Mouse (Mus musculus): ENCODE measurements around the gene Ilf2. TPM values are rescaled to one million over a fixed set of nuclear protein-coding genes. Genes with fewer than 3 reads are reported as not detected.

The Ilf2 gene
- polyA plus RNA-seq (2014; fragmentation: Illumina TruSeq; extraction: RNeasy Lipid Tissue Mini Kit (QIAGEN cat#74804); ENCODE audit: low read depth, low replicate concordance) = 16.2 TPM

GRCm38 (mm10) chr3:90475831-90476611, at the start of gene Ilf2:
Ilf2 (plus strand) TSS chr3:90476126.

GRCm38 (mm10) chr3:90433381-90434020, 42.4 kb upstream of the Ilf2 start, which contains the start of gene Ints3:
Ints3 (minus strand) TSS chr3:90433622.

GRCm38 (mm10) chr3:90465686-90466310, 10.1 kb upstream of the Ilf2 start, which contains the start of gene Npr1:
Npr1 (minus strand) TSS chr3:90465866.

GRCm38 (mm10) chr3:90490696-90491256, 14.8 kb downstream of the Ilf2 start, which contains the start of gene Snapin:
Snapin (minus strand) TSS chr3:90491033.

GRCm38 (mm10) chr3:90508950-90509746, 33.2 kb downstream of the Ilf2 start, which contains the start of gene Chtop:
Chtop (minus strand) TSS chr3:90509498.

GRCm38 (mm10) chr3:90513796-90514590, 38.1 kb downstream of the Ilf2 start, which contains the start of the genes S100a1 and S100a13:
S100a1 (minus strand) TSS chr3:90514392.
S100a13 (plus strand) TSS chr3:90514435.

GRCm38 (mm10) chr3:90526580-90526979, 50.7 kb downstream of the Ilf2 start, which contains the start of gene S100a14:
S100a14 (plus strand) TSS chr3:90526856.

GRCm38 (mm10) chr3:90537141-90537904, 61.4 kb downstream of the Ilf2 start, which contains the start of gene S100a16:
S100a16 (plus strand) TSS chr3:90537254.

Other genes with a start within 250 kb of the Ilf2 start
- gene Jtb, start 244.5 kb upstream of the Ilf2 start, polyA plus RNA-seq (2014; fragmentation: Illumina TruSeq; extraction: RNeasy Lipid Tissue Mini Kit (QIAGEN cat#74804); ENCODE audit: low read depth, low replicate concordance) = 93.3 TPM
- gene Creb3l4, start 232.6 kb upstream of the Ilf2 start, polyA plus RNA-seq (2014; fragmentation: Illumina TruSeq; extraction: RNeasy Lipid Tissue Mini Kit (QIAGEN cat#74804); ENCODE audit: low read depth, low replicate concordance) = not detected
- 57.5 TPM for gene Slc39a1, start 228.0 kb upstream of the Ilf2 start, polyA plus RNA-seq (2014; fragmentation: Illumina TruSeq; extraction: RNeasy Lipid Tissue Mini Kit (QIAGEN cat#74804); ENCODE audit: low read depth, low replicate concordance)
- gene Crtc2, start 222.0 kb upstream of the Ilf2 start, polyA plus RNA-seq (2014; fragmentation: Illumina TruSeq; extraction: RNeasy Lipid Tissue Mini Kit (QIAGEN cat#74804); ENCODE audit: low read depth, low replicate concordance) = 12.9 TPM
- gene Dennd4b, start 210.9 kb upstream of the Ilf2 start, polyA plus RNA-seq (2014; fragmentation: Illumina TruSeq; extraction: RNeasy Lipid Tissue Mini Kit (QIAGEN cat#74804); ENCODE audit: low read depth, low replicate concordance) = 0.87 TPM
- 13.4 TPM for gene Gatad2b, start 182.9 kb upstream of the Ilf2 start, polyA plus RNA-seq (2014; fragmentation: Illumina TruSeq; extraction: RNeasy Lipid Tissue Mini Kit (QIAGEN cat#74804); ENCODE audit: low read depth, low replicate concordance)
- gene Slc27a3, start 86.2 kb upstream of the Ilf2 start, polyA plus RNA-seq (2014; fragmentation: Illumina TruSeq; extraction: RNeasy Lipid Tissue Mini Kit (QIAGEN cat#74804); ENCODE audit: low read depth, low replicate concordance) = not detected
- 3.6 TPM for gene Ints3, start 42.5 kb upstream of the Ilf2 start, polyA plus RNA-seq (2014; fragmentation: Illumina TruSeq; extraction: RNeasy Lipid Tissue Mini Kit (QIAGEN cat#74804); ENCODE audit: low read depth, low replicate concordance)
- 3.0 TPM for gene Npr1, start 10.3 kb upstream of the Ilf2 start, polyA plus RNA-seq (2014; fragmentation: Illumina TruSeq; extraction: RNeasy Lipid Tissue Mini Kit (QIAGEN cat#74804); ENCODE audit: low read depth, low replicate concordance)
- 31.9 TPM for gene Snapin, start 14.9 kb downstream of the Ilf2 start, polyA plus RNA-seq (2014; fragmentation: Illumina TruSeq; extraction: RNeasy Lipid Tissue Mini Kit (QIAGEN cat#74804); ENCODE audit: low read depth, low replicate concordance)
- 71.7 TPM for gene Chtop, start 33.4 kb downstream of the Ilf2 start, polyA plus RNA-seq (2014; fragmentation: Illumina TruSeq; extraction: RNeasy Lipid Tissue Mini Kit (QIAGEN cat#74804); ENCODE audit: low read depth, low replicate concordance)
- gene S100a1, start 38.3 kb downstream of the Ilf2 start, polyA plus RNA-seq (2014; fragmentation: Illumina TruSeq; extraction: RNeasy Lipid Tissue Mini Kit (QIAGEN cat#74804); ENCODE audit: low read depth, low replicate concordance) = 118 TPM
- 21.7 TPM for gene S100a13, start 38.3 kb downstream of the Ilf2 start, polyA plus RNA-seq (2014; fragmentation: Illumina TruSeq; extraction: RNeasy Lipid Tissue Mini Kit (QIAGEN cat#74804); ENCODE audit: low read depth, low replicate concordance)
- not detected for gene S100a14, start 50.7 kb downstream of the Ilf2 start, polyA plus RNA-seq (2014; fragmentation: Illumina TruSeq; extraction: RNeasy Lipid Tissue Mini Kit (QIAGEN cat#74804); ENCODE audit: low read depth, low replicate concordance)
- gene S100a16, start 61.1 kb downstream of the Ilf2 start, polyA plus RNA-seq (2014; fragmentation: Illumina TruSeq; extraction: RNeasy Lipid Tissue Mini Kit (QIAGEN cat#74804); ENCODE audit: low read depth, low replicate concordance) = 12.6 TPM
- gene S100a3, start 84.5 kb downstream of the Ilf2 start, polyA plus RNA-seq (2014; fragmentation: Illumina TruSeq; extraction: RNeasy Lipid Tissue Mini Kit (QIAGEN cat#74804); ENCODE audit: low read depth, low replicate concordance) = not detected
- gene S100a2, start 114.1 kb downstream of the Ilf2 start, polyA plus RNA-seq (2014; fragmentation: Illumina TruSeq; extraction: RNeasy Lipid Tissue Mini Kit (QIAGEN cat#74804); ENCODE audit: low read depth, low replicate concordance) = not detected
- not detected for gene Gm42674, start 125.8 kb downstream of the Ilf2 start, polyA plus RNA-seq (2014; fragmentation: Illumina TruSeq; extraction: RNeasy Lipid Tissue Mini Kit (QIAGEN cat#74804); ENCODE audit: low read depth, low replicate concordance)
- 1.1 TPM for gene S100a4, start 127.6 kb downstream of the Ilf2 start, polyA plus RNA-seq (2014; fragmentation: Illumina TruSeq; extraction: RNeasy Lipid Tissue Mini Kit (QIAGEN cat#74804); ENCODE audit: low read depth, low replicate concordance)
- not detected for gene S100a5, start 132.4 kb downstream of the Ilf2 start, polyA plus RNA-seq (2014; fragmentation: Illumina TruSeq; extraction: RNeasy Lipid Tissue Mini Kit (QIAGEN cat#74804); ENCODE audit: low read depth, low replicate concordance)
- 1.2 TPM for gene S100a6, start 136.8 kb downstream of the Ilf2 start, polyA plus RNA-seq (2014; fragmentation: Illumina TruSeq; extraction: RNeasy Lipid Tissue Mini Kit (QIAGEN cat#74804); ENCODE audit: low read depth, low replicate concordance)
- not detected for gene S100a7a, start 177.9 kb downstream of the Ilf2 start, polyA plus RNA-seq (2014; fragmentation: Illumina TruSeq; extraction: RNeasy Lipid Tissue Mini Kit (QIAGEN cat#74804); ENCODE audit: low read depth, low replicate concordance)
- 4.1 TPM for gene S100a8, start 192.9 kb downstream of the Ilf2 start, polyA plus RNA-seq (2014; fragmentation: Illumina TruSeq; extraction: RNeasy Lipid Tissue Mini Kit (QIAGEN cat#74804); ENCODE audit: low read depth, low replicate concordance)
- gene S100a9, start 219.6 kb downstream of the Ilf2 start, polyA plus RNA-seq (2014; fragmentation: Illumina TruSeq; extraction: RNeasy Lipid Tissue Mini Kit (QIAGEN cat#74804); ENCODE audit: low read depth, low replicate concordance) = 2.4 TPM

All from liver, adult 10 weeks (tissue).